Mouse (Mus musculus): ENCODE results near the gene Rnase4.

The Rnase4 gene

GRCm38 (mm10) chr14:51127648-51128258 is 36.9 kb downstream of the Rnase4 start:
- DNase-seq (ENCODE audit: low read depth, low spot score), result no peak

- no peak for DNase-seq (ENCODE audit: low read depth, low spot score)
Measured at GRCm38 (mm10) chr14:51128775-51129623, 38.1 kb downstream of the Rnase4 start.

GRCm38 (mm10) chr14:51129624-51129975 is 38.7 kb downstream of the Rnase4 start:
- no peak for DNase-seq (ENCODE audit: low read depth, low spot score)

- no peak for DNase-seq (ENCODE audit: low read depth, low spot score)
Measured at GRCm38 (mm10) chr14:51130315-51130940, 39.6 kb downstream of the Rnase4 start.

GRCm38 (mm10) chr14:51131086-51131815 is 40.4 kb downstream of the Rnase4 start:
- no peak for DNase-seq (ENCODE audit: low read depth, low spot score)

GRCm38 (mm10) chr14:51132372-51132771 is 41.5 kb downstream of the Rnase4 start:
- no peak for DNase-seq (ENCODE audit: low read depth, low spot score)

- no peak for DNase-seq (ENCODE audit: low read depth, low spot score)
Measured at GRCm38 (mm10) chr14:51140342-51140741, 49.5 kb downstream of the Rnase4 start.

- DNase-seq (ENCODE audit: low read depth, low spot score), result no peak
Measured at GRCm38 (mm10) chr14:51142119-51142518, 51.2 kb downstream of the Rnase4 start.

- no peak for DNase-seq (ENCODE audit: low read depth, low spot score)
Measured at GRCm38 (mm10) chr14:51142568-51142967, 51.7 kb downstream of the Rnase4 start.

GRCm38 (mm10) chr14:51143287-51143686 is 52.4 kb downstream of the Rnase4 start:
- no peak for DNase-seq (ENCODE audit: low read depth, low spot score)

GRCm38 (mm10) chr14:51143937-51144336 is 53.1 kb downstream of the Rnase4 start:
- no peak for DNase-seq (ENCODE audit: low read depth, low spot score)

GRCm38 (mm10) chr14:51144451-51144850 is 53.6 kb downstream of the Rnase4 start:
- DNase-seq (ENCODE audit: low read depth, low spot score), result no peak

- no peak for DNase-seq (ENCODE audit: low read depth, low spot score)
Measured at GRCm38 (mm10) chr14:51145521-51145920, 54.6 kb downstream of the Rnase4 start.

GRCm38 (mm10) chr14:51146685-51147084 is 55.8 kb downstream of the Rnase4 start, which contains the start of gene Rnase1:
Gene Rnase1, minus strand, starts transcription at chr14:51146785.
- DNase-seq (ENCODE audit: low read depth, low spot score), result no peak

GRCm38 (mm10) chr14:51148006-51148405 is 57.1 kb downstream of the Rnase4 start:
- DNase-seq (ENCODE audit: low read depth, low spot score), result no peak

- no peak for DNase-seq (ENCODE audit: low read depth, low spot score)
Measured at GRCm38 (mm10) chr14:51149164-51149563, 58.3 kb downstream of the Rnase4 start.

- no peak for DNase-seq (ENCODE audit: low read depth, low spot score)
Measured at GRCm38 (mm10) chr14:51150206-51150831, 59.4 kb downstream of the Rnase4 start.

- DNase-seq (ENCODE audit: low read depth, low spot score), result no peak
Measured at GRCm38 (mm10) chr14:51152249-51152870, 61.5 kb downstream of the Rnase4 start.

Measured in embryo, embryonic 11.5 days (tissue).